Mouse (Mus musculus): ENCODE measurements at regions not wholly inside any gene's neighbourhood (a gene's known extent, or its start where the extent isn't known, plus 50 kb on each side); places are given as distances from the start of the nearest gene placed in this dataset.

- no peak for DNase-seq (ENCODE audit: low spot score in 2 of 2)
These were observed 426.2 kb upstream of the Auts2 start for GRCm38 (mm10) chr5:132969376-132969775.

- no peak for DNase-seq (ENCODE audit: low spot score in 2 of 2)
These were observed 416.8 kb upstream of the Auts2 start for GRCm38 (mm10) chr5:132959901-132960300.

GRCm38 (mm10) chr5:132956184-132956583 lies 413.0 kb upstream of the Auts2 start:
- DNase-seq (ENCODE audit: low spot score in 2 of 2), result no peak

- peak; percentile 7 to 33 for DNase-seq (ENCODE audit: low spot score in 2 of 2)
These were observed 411.9 kb upstream of the Auts2 start for GRCm38 (mm10) chr5:132955051-132955450.

GRCm38 (mm10) chr5:132933439-132933980 lies 390.4 kb upstream of the Auts2 start:
- peak; percentile 12 to 25 for DNase-seq (ENCODE audit: low spot score in 2 of 2)

GRCm38 (mm10) chr5:132929955-132930354 lies 386.8 kb upstream of the Auts2 start:
- peak in 1 of 2 experiments; percentile 8 for DNase-seq (ENCODE audit: low spot score in 2 of 2)

- DNase-seq (ENCODE audit: low spot score in 2 of 2), result no peak
These were observed 380.2 kb upstream of the Auts2 start for GRCm38 (mm10) chr5:132923365-132923764.

- no peak for DNase-seq (ENCODE audit: low spot score in 2 of 2)
These were observed 365.9 kb upstream of the Auts2 start for GRCm38 (mm10) chr5:132909056-132909455.

GRCm38 (mm10) chr5:132908220-132908619 lies 365.1 kb upstream of the Auts2 start:
- DNase-seq (ENCODE audit: low spot score in 2 of 2), result no peak

GRCm38 (mm10) chr5:132892591-132892990 lies 349.4 kb upstream of the Auts2 start:
- peak; percentile 86 to 95 for DNase-seq (ENCODE audit: low spot score in 2 of 2)

GRCm38 (mm10) chr5:132884130-132884529 lies 341.0 kb upstream of the Auts2 start:
- DNase-seq (ENCODE audit: low spot score in 2 of 2), result no peak

- DNase-seq (ENCODE audit: low spot score in 2 of 2), result no peak
These were observed 339.1 kb upstream of the Auts2 start for GRCm38 (mm10) chr5:132882291-132882690.

- peak in 1 of 2 experiments; percentile 40 for DNase-seq (ENCODE audit: low spot score in 2 of 2)
These were observed 338.0 kb upstream of the Auts2 start for GRCm38 (mm10) chr5:132881170-132881569.

- DNase-seq (ENCODE audit: low spot score in 2 of 2), result no peak
These were observed 333.2 kb upstream of the Auts2 start for GRCm38 (mm10) chr5:132876336-132876840.

- DNase-seq (ENCODE audit: low spot score in 2 of 2), result no peak
These were observed 315.8 kb upstream of the Auts2 start for GRCm38 (mm10) chr5:132858846-132859510.

- DNase-seq (ENCODE audit: low spot score in 2 of 2), result no peak
These were observed 312.7 kb upstream of the Auts2 start for GRCm38 (mm10) chr5:132855619-132856510.

- no peak for DNase-seq (ENCODE audit: low spot score in 2 of 2)
These were observed 307.6 kb upstream of the Auts2 start for GRCm38 (mm10) chr5:132850770-132851169.

GRCm38 (mm10) chr5:132848086-132848485 lies 304.9 kb upstream of the Auts2 start:
- DNase-seq (ENCODE audit: low spot score in 2 of 2), result no peak

- no peak for DNase-seq (ENCODE audit: low spot score in 2 of 2)
These were observed 300.1 kb upstream of the Auts2 start for GRCm38 (mm10) chr5:132843284-132843683.

- no peak for DNase-seq (ENCODE audit: low spot score in 2 of 2)
These were observed 298.6 kb upstream of the Auts2 start for GRCm38 (mm10) chr5:132841794-132842193.

- DNase-seq (ENCODE audit: low spot score in 2 of 2), result no peak
These were observed 294.3 kb upstream of the Auts2 start for GRCm38 (mm10) chr5:132837420-132837819.

GRCm38 (mm10) chr5:132828993-132829392 lies 285.8 kb upstream of the Auts2 start:
- no peak for DNase-seq (ENCODE audit: low spot score in 2 of 2)
